Mouse (Mus musculus) gonadal fat pad, adult 2 months (tissue): ENCODE data around the gene Lrpprc. TPM values are rescaled to one million over a fixed set of nuclear protein-coding genes. Genes with fewer than 3 reads are reported as not detected.

Experiments used
- DNase-seq: peaks from one replicate; pipeline ENCODE4 v3.0.0-alpha.2; 2012; ENCODE audit warnings: low read depth
- polyA plus RNA-seq: library from polyadenylated mRNA; depleted of rRNA; stranded (reverse); fragments of >200 nt; gene quantifications from 2 replicates; pipeline ENCODE4 v1.2.3, GENCODE M21; 2012

The Lrpprc gene
- polyA plus RNA-seq, 1 experiment = 8.1 TPM

- no peak for DNase-seq
Measured at GRCm38 (mm10) chr17:84758971-84759370, 31.6 kb downstream of the Lrpprc start.

GRCm38 (mm10) chr17:84758374-84758773 is 32.2 kb downstream of the Lrpprc start:
- DNase-seq = no peak

- no peak for DNase-seq
Measured at GRCm38 (mm10) chr17:84756090-84756489, 34.5 kb downstream of the Lrpprc start.

GRCm38 (mm10) chr17:84753489-84753888 is 37.1 kb downstream of the Lrpprc start:
- DNase-seq = no peak

GRCm38 (mm10) chr17:84752286-84752685 is 38.3 kb downstream of the Lrpprc start:
- no peak for DNase-seq

- no peak for DNase-seq
Measured at GRCm38 (mm10) chr17:84751630-84752191, 38.9 kb downstream of the Lrpprc start.

GRCm38 (mm10) chr17:84750130-84750529 is 40.5 kb downstream of the Lrpprc start:
- DNase-seq = no peak

GRCm38 (mm10) chr17:84749297-84749696 is 41.3 kb downstream of the Lrpprc start:
- no peak for DNase-seq

- DNase-seq = no peak
Measured at GRCm38 (mm10) chr17:84748152-84748682, 42.4 kb downstream of the Lrpprc start.

- DNase-seq = no peak
Measured at GRCm38 (mm10) chr17:84747212-84747611, 43.4 kb downstream of the Lrpprc start.

GRCm38 (mm10) chr17:84745001-84745400 is 45.6 kb downstream of the Lrpprc start:
- DNase-seq = no peak

GRCm38 (mm10) chr17:84744256-84744655 is 46.3 kb downstream of the Lrpprc start:
- DNase-seq = no peak

- DNase-seq = no peak
Measured at GRCm38 (mm10) chr17:84738073-84738797, 52.4 kb downstream of the Lrpprc start.

GRCm38 (mm10) chr17:84736719-84737118 is 53.9 kb downstream of the Lrpprc start:
- DNase-seq = no peak

- peak; percentile 69 for DNase-seq
Measured at GRCm38 (mm10) chr17:84732612-84733011, 58.0 kb downstream of the Lrpprc start.

GRCm38 (mm10) chr17:84731361-84731760 is 59.2 kb downstream of the Lrpprc start:
- DNase-seq = no peak

- DNase-seq = no peak
Measured at GRCm38 (mm10) chr17:84729140-84729539, 61.4 kb downstream of the Lrpprc start.

- no peak for DNase-seq
Measured at GRCm38 (mm10) chr17:84728201-84728911, 62.2 kb downstream of the Lrpprc start.

GRCm38 (mm10) chr17:84725163-84725562 is 65.4 kb downstream of the Lrpprc start:
- DNase-seq = no peak

- no peak for DNase-seq
Measured at GRCm38 (mm10) chr17:84724028-84724427, 66.6 kb downstream of the Lrpprc start.

- DNase-seq = no peak
Measured at GRCm38 (mm10) chr17:84719105-84719504, 71.5 kb downstream of the Lrpprc start.

GRCm38 (mm10) chr17:84717416-84717815 is 73.2 kb downstream of the Lrpprc start:
- no peak for DNase-seq
